Mouse (Mus musculus) erythroblast, embryonic 14.5 days (primary cell): Measurements from ENCODE around the gene Vars.

Experiments
- GATA1 ChIP-seq: IDR thresholded peaks from 2 replicates; pipeline ENCODE4 v1.6.1; 2012; ENCODE audit warnings: low read length, inconsistent platforms, mixed read lengths
- TAL1 ChIP-seq: IDR thresholded peaks from 3 replicates; pipeline ENCODE4 v1.6.1; 2012; ENCODE audit warnings: low read length, inconsistent platforms, mixed read lengths

GRCm38 (mm10) chr17:35003022-35003838, 2.4 kb downstream of the Vars start:
- no peak for TF ChIP-seq TAL1
- TF ChIP-seq GATA1: no peak
